Mouse (Mus musculus): ENCODE data around the gene Rhoh.

The Rhoh gene

DNA sequence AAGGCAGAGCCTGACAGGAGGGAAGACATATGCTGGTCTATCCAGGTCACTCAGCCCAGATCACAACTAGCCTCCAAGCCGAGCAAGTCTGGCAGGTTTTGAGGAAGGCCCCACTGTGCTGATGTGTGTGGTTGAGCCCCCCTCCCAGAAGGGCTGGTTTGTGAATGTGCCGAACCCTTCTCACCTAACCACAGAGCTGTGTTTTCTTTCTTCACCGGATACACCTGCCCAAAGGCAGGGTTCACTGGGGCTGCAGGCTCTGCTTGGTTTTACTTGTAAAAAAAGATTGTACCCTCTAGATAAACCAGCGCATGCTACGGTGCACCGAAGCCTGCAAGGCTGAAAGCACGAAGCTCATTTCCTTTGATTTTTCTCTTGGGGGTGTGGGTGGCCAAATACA is 68.1 kb downstream of the Rhoh start:
- no peak for DNase-seq (ENCODE audit: low spot score in 2 of 2)

- DNase-seq (ENCODE audit: low spot score in 2 of 2), result no peak
These were observed 69.2 kb downstream of the Rhoh start for GRCm38 (mm10) chr5:65930171-65930570.

DNA sequence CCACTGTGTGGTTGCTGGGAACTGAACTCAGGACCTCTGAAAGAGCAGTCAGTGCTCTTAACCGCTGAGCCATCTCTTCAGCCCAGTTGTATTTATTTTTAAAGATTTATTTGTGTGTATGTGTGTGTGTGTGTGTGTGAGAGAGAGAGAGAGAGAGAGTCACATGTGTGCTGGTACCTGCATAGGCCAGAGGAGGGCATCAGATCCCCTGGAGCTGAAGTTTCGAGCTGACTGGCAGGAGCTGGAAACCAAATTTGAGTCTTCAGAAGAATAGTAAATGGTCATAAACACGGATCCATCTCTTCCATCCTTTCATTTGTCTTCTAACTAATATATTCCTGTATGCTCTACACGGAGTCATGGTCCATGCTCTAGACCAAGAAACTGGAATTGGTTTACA is 72.2 kb downstream of the Rhoh start:
- DNase-seq (ENCODE audit: low spot score in 2 of 2), result no peak

GRCm38 (mm10) chr5:65933764-65934163 is 72.8 kb downstream of the Rhoh start:
- DNase-seq (ENCODE audit: low spot score in 2 of 2), result no peak

- DNase-seq (ENCODE audit: low spot score in 2 of 2), result no peak
These were observed 73.8 kb downstream of the Rhoh start, which contains the start of gene Chrna9 for GRCm38 (mm10) chr5:65934783-65935182. Chrna9 (plus strand) TSS chr5:65934921.

GRCm38 (mm10) chr5:65937011-65937726 is 76.2 kb downstream of the Rhoh start:
- DNase-seq (ENCODE audit: low spot score in 2 of 2), result no peak

DNA sequence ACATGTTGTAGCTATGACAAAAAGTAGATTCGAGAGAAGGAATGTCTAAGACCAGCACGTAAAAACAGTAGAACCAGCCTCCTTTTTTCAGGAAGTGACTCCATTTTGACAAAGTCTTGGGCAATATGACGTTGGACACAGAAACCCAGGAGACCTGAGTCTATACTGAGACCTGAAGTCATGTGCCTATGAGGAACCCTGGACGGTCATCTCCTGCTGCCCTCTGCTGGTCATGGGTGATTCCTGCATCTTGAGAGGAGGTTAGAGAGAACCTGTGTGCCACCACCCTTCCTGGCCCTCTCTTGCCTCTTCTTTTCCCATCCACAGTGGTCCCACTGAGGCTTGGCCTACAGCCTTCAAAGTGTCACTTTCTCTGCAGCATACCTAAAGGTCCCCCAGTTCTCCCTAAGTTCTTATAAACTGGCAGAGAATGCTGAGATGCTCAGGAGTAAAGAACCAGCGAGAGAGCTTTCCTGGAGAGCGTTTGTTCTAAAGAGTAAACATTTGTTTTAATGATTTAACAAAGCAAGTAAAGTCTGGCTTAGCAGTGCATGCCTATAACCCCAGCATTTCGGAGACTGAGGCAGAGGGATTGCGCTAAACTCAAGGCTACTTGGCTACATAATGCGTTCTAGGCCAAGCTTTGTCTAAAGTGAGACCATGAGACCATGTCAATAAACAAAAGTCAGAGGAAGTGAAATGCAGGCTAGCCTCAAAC is 77.1 kb downstream of the Rhoh start:
- DNase-seq (ENCODE audit: low spot score in 2 of 2), result peak; percentile 75 to 77

- no peak for DNase-seq (ENCODE audit: low spot score in 2 of 2)
These were observed 80.1 kb downstream of the Rhoh start for GRCm38 (mm10) chr5:65941145-65941544.

Measured in frontal cortex, postnatal 25 days (tissue).